12 mouse cellular contexts compared by ENCODE assay signal in genomic region chr2:26895898-26896297, GRCm38 (mm10).
"Had no signal": no experiment of that assay in that cellular context is flagged by ENCODE, and none has a peak within 500 bp of the region (broad histone marks: within the 10 kb centered on the region; RNA-seq: fewer than 3 reads in every experiment).

No protein-coding gene starts in this region.

- H3K27me3 ChIP-seq: limb, embryonic 15.5 days; liver, embryonic 12.5 days; midbrain, embryonic 12.5 days; neural tube, embryonic 12.5 days; stomach, embryonic 15.5 days had no signal

- DNase-seq: kidney, adult 2 months; kidney, postnatal 36 days; lung, embryonic 14.5 days; lung, postnatal 14 days; retina, postnatal 1 day; thymus, postnatal 36 days had no signal

- H3K4me1 ChIP-seq: limb, embryonic 15.5 days; neural tube, embryonic 12.5 days; stomach, embryonic 15.5 days had no signal

- H3K27ac ChIP-seq: limb, embryonic 15.5 days; liver, embryonic 12.5 days; midbrain, embryonic 12.5 days; neural tube, embryonic 12.5 days; stomach, embryonic 15.5 days had no signal

- H3K9me3 ChIP-seq: limb, embryonic 15.5 days; liver, embryonic 12.5 days; midbrain, embryonic 12.5 days; neural tube, embryonic 12.5 days; stomach, embryonic 15.5 days had no signal

- H3K4me3 ChIP-seq: limb, embryonic 15.5 days; liver, embryonic 12.5 days; midbrain, embryonic 12.5 days; myocyte; neural tube, embryonic 12.5 days; stomach, embryonic 15.5 days had no signal
